Mouse (Mus musculus): ENCODE measurements around the gene Tmtc2. TPM values are rescaled to one million over a fixed set of nuclear protein-coding genes. Genes with fewer than 3 reads are reported as not detected.

Gene Tmtc2
- polyA plus RNA-seq, 1 experiment from 2014 or later = 5.7 TPM

GRCm38 (mm10) chr10:105319299-105320057, 254.8 kb downstream of the Tmtc2 start:
- no peak for DNase-seq (ENCODE audit: low spot score)
- no peak for TF ChIP-seq CTCF (IDR thresholded peaks at IDR 0.05; ENCODE audit: low read depth)
- no peak for TF ChIP-seq EP300 (optimal IDR thresholded peaks at IDR 0.05)
- H3K9ac ChIP-seq (ENCODE audit: low read length) = no peak overlapping the region
- no peak for ATAC-seq (ENCODE audit: low FRiP score, low TSS enrichment)
- H3K27me3 ChIP-seq (ENCODE audit: control insufficient read depth, insufficient read depth, low read length) = no peaks in the 10 kb centered on the region
- no peaks in the 10 kb centered on the region for H3K4me1 ChIP-seq (replicated peaks; ENCODE audit: control insufficient read depth, insufficient read depth)
- WGBS = 55% methylated on average over 3 of the region's 3 CpGs
- peaks cover 3% of the 10 kb centered on the region; the same call in 1 of the 2 replicates for H3K36me3 ChIP-seq (ENCODE audit: control insufficient read depth, insufficient read depth, low read length)
- no peaks in the 10 kb centered on the region for H3K9me3 ChIP-seq (ENCODE audit: control insufficient read depth, low read length)
- H3K4me2 ChIP-seq (replicated peaks; ENCODE audit: low read depth) = no peak overlapping the region
- H3K27ac ChIP-seq (replicated peaks) = no peak overlapping the region
- no peak overlapping the region for H3K4me3 ChIP-seq (ENCODE audit: low read depth, low read length)

- ATAC-seq (ENCODE audit: low FRiP score, low TSS enrichment) (no peak), DNase-seq (ENCODE audit: low spot score) (no peak)
- no peak overlapping the region for H3K4me2 ChIP-seq (replicated peaks; ENCODE audit: low read depth)
- H3K27me3 ChIP-seq (ENCODE audit: control insufficient read depth, insufficient read depth, low read length) = no peaks in the 10 kb centered on the region
- no peak overlapping the region for H3K9ac ChIP-seq (ENCODE audit: low read length)
- H3K36me3 ChIP-seq (ENCODE audit: control insufficient read depth, insufficient read depth, low read length) = peaks cover 3% of the 10 kb centered on the region; the same call in 1 of the 2 replicates
- H3K4me1 ChIP-seq (replicated peaks; ENCODE audit: control insufficient read depth, insufficient read depth) = no peaks in the 10 kb centered on the region
- no peak overlapping the region for H3K27ac ChIP-seq (replicated peaks)
- no peak for TF ChIP-seq EP300 (optimal IDR thresholded peaks at IDR 0.05)
- TF ChIP-seq CTCF (IDR thresholded peaks at IDR 0.05; ENCODE audit: low read depth) = no peak
- H3K9me3 ChIP-seq (ENCODE audit: control insufficient read depth, low read length) = no peaks in the 10 kb centered on the region
- no peak overlapping the region for H3K4me3 ChIP-seq (ENCODE audit: low read depth, low read length)
- WGBS = 44% methylated on average over 2 of the region's 2 CpGs
Measured at GRCm38 (mm10) chr10:105318869-105319268, 255.4 kb downstream of the Tmtc2 start.

- TF ChIP-seq CTCF (IDR thresholded peaks at IDR 0.05; ENCODE audit: low read depth) (no peak), EP300 (optimal IDR thresholded peaks at IDR 0.05) (no peak)
- Histone ChIP-seq H3K36me3 (ENCODE audit: control insufficient read depth, insufficient read depth, low read length) (no peaks in the 10 kb centered on the region), H3K9ac (ENCODE audit: low read length) (no peak overlapping the region), H3K4me2 (replicated peaks; ENCODE audit: low read depth) (no peak overlapping the region), H3K27me3 (ENCODE audit: control insufficient read depth, insufficient read depth, low read length) (no peaks in the 10 kb centered on the region), H3K9me3 (ENCODE audit: control insufficient read depth, low read length) (no peaks in the 10 kb centered on the region), H3K27ac (replicated peaks) (no peak overlapping the region), H3K4me3 (ENCODE audit: low read depth, low read length) (no peak overlapping the region), H3K4me1 (replicated peaks; ENCODE audit: control insufficient read depth, insufficient read depth) (no peaks in the 10 kb centered on the region)
- no peak for DNase-seq (ENCODE audit: low spot score)
- 75% methylated on average over 5 of the region's 5 CpGs for WGBS
- ATAC-seq (ENCODE audit: low FRiP score, low TSS enrichment) = no peak
Measured at GRCm38 (mm10) chr10:105312986-105313385, 261.3 kb downstream of the Tmtc2 start.

GRCm38 (mm10) chr10:105297560-105297959, 276.7 kb downstream of the Tmtc2 start:
- H3K4me1 ChIP-seq (replicated peaks; ENCODE audit: control insufficient read depth, insufficient read depth) = no peaks in the 10 kb centered on the region
- DNase-seq (ENCODE audit: low spot score) = no peak
- no peak overlapping the region for H3K4me3 ChIP-seq (ENCODE audit: low read depth, low read length)
- H3K4me2 ChIP-seq (replicated peaks; ENCODE audit: low read depth) = no peak overlapping the region
- no peak overlapping the region for H3K27ac ChIP-seq (replicated peaks)
- no peaks in the 10 kb centered on the region for H3K27me3 ChIP-seq (ENCODE audit: control insufficient read depth, insufficient read depth, low read length)
- H3K9ac ChIP-seq (ENCODE audit: low read length) = no peak overlapping the region
- H3K9me3 ChIP-seq (ENCODE audit: control insufficient read depth, low read length) = no peaks in the 10 kb centered on the region
- WGBS = 85% methylated on average over 3 of the region's 3 CpGs
- TF ChIP-seq EP300 (optimal IDR thresholded peaks at IDR 0.05) (no peak), CTCF (IDR thresholded peaks at IDR 0.05; ENCODE audit: low read depth) (no peak)
- no peak for ATAC-seq (ENCODE audit: low FRiP score, low TSS enrichment)
- 0 out of 2 replicates have a peak, but pooled peaks cover 3% of the 10 kb centered on the region for H3K36me3 ChIP-seq (ENCODE audit: control insufficient read depth, insufficient read depth, low read length)

- H3K4me1 ChIP-seq (replicated peaks; ENCODE audit: control insufficient read depth, insufficient read depth) = no peaks in the 10 kb centered on the region
- no peaks in the 10 kb centered on the region for H3K9me3 ChIP-seq (ENCODE audit: control insufficient read depth, low read length)
- no peak overlapping the region for H3K4me2 ChIP-seq (replicated peaks; ENCODE audit: low read depth)
- H3K27ac ChIP-seq (replicated peaks) = no peak overlapping the region
- H3K36me3 ChIP-seq (ENCODE audit: control insufficient read depth, insufficient read depth, low read length) = no peaks in the 10 kb centered on the region
- TF ChIP-seq CTCF (IDR thresholded peaks at IDR 0.05; ENCODE audit: low read depth) (no peak), EP300 (optimal IDR thresholded peaks at IDR 0.05) (no peak)
- 77% methylated on average over 1 of the region's 1 CpGs for WGBS
- no peak overlapping the region for H3K9ac ChIP-seq (ENCODE audit: low read length)
- no peaks in the 10 kb centered on the region for H3K27me3 ChIP-seq (ENCODE audit: control insufficient read depth, insufficient read depth, low read length)
- no peak overlapping the region for H3K4me3 ChIP-seq (ENCODE audit: low read depth, low read length)
- DNase-seq (ENCODE audit: low spot score) = no peak
- no peak for ATAC-seq (ENCODE audit: low FRiP score, low TSS enrichment)
Measured at GRCm38 (mm10) chr10:105292961-105293360, 281.3 kb downstream of the Tmtc2 start.

GRCm38 (mm10) chr10:105288472-105288871, 285.8 kb downstream of the Tmtc2 start:
- H3K27ac ChIP-seq (replicated peaks) = no peak overlapping the region
- DNase-seq (ENCODE audit: low spot score) = no peak
- no peaks in the 10 kb centered on the region for H3K9me3 ChIP-seq (ENCODE audit: control insufficient read depth, low read length)
- no peak overlapping the region for H3K4me2 ChIP-seq (replicated peaks; ENCODE audit: low read depth)
- H3K9ac ChIP-seq (ENCODE audit: low read length) = no peak overlapping the region
- no peak for ATAC-seq (ENCODE audit: low FRiP score, low TSS enrichment)
- H3K36me3 ChIP-seq (ENCODE audit: control insufficient read depth, insufficient read depth, low read length) = no peaks in the 10 kb centered on the region
- no peaks in the 10 kb centered on the region for H3K27me3 ChIP-seq (ENCODE audit: control insufficient read depth, insufficient read depth, low read length)
- TF ChIP-seq EP300 (optimal IDR thresholded peaks at IDR 0.05) (no peak), CTCF (IDR thresholded peaks at IDR 0.05; ENCODE audit: low read depth) (no peak)
- 69% methylated on average over 2 of the region's 2 CpGs for WGBS
- H3K4me3 ChIP-seq (ENCODE audit: low read depth, low read length) = no peak overlapping the region
- H3K4me1 ChIP-seq (replicated peaks; ENCODE audit: control insufficient read depth, insufficient read depth) = no peaks in the 10 kb centered on the region

Measured in stomach, postnatal 0 days (tissue).